Mouse (Mus musculus): ENCODE results near the gene Mymx.

- TF ChIP-seq POLR2A (IDR thresholded peaks at IDR 0.05; ENCODE audit: borderline replicate concordance, extremely low read depth, insufficient read depth, insufficient read length, poor library complexity, severe bottlenecking) (no peak), CTCF (IDR thresholded peaks at IDR 0.05; ENCODE audit: borderline replicate concordance, extremely low read depth, insufficient read depth, insufficient read length) (no peak)
These were observed 11.5 kb downstream of the Mymx start for GRCm38 (mm10) chr17:45590410-45590809.

Data from brain, embryonic 14.5 days (tissue).